Mouse (Mus musculus) testis, postnatal 10 days (tissue): ENCODE data around the gene Hamp2.
"Not testable (repeated sequence)": the region's sequence is repeated elsewhere in the genome, so short reads cannot be mapped to it uniquely, and the experiment has no call there.

Source experiments
- DNase-seq: peaks from one replicate; pipeline ENCODE4 v3.0.0; 2021; ENCODE audit warnings: low spot score

Gene Hamp2

GRCm38 (mm10) chr7:30924581-30924980 lies at the start of gene Hamp2:
TSS of gene Hamp2 (minus strand) at chr7:30924681.
- not testable (repeated sequence) for DNase-seq

GRCm38 (mm10) chr7:30973501-30974289 lies 49.2 kb upstream of the Hamp2 start, which contains the start of gene Fam187b:
TSS of gene Fam187b (plus strand) at chr7:30973790.
- peak; percentile 95 for DNase-seq

- DNase-seq, result no peak
Observed at GRCm38 (mm10) chr7:30973251-30973500, 48.7 kb upstream of the Hamp2 start, which contains the start of gene Lsr. TSS of gene Lsr (minus strand) at chr7:30973464.

GRCm38 (mm10) chr7:30972426-30973250 lies 48.2 kb upstream of the Hamp2 start:
- no peak for DNase-seq

- no peak for DNase-seq
Observed at GRCm38 (mm10) chr7:30971901-30972300, 47.4 kb upstream of the Hamp2 start.

- DNase-seq, result no peak
Observed at GRCm38 (mm10) chr7:30969174-30969573, 44.7 kb upstream of the Hamp2 start.

GRCm38 (mm10) chr7:30968611-30969010 lies 44.1 kb upstream of the Hamp2 start:
- DNase-seq, result peak; percentile 86

GRCm38 (mm10) chr7:30966657-30967056 lies 42.2 kb upstream of the Hamp2 start:
- DNase-seq, result no peak

GRCm38 (mm10) chr7:30965677-30966076 lies 41.2 kb upstream of the Hamp2 start:
- no peak for DNase-seq

- no peak for DNase-seq
Observed at GRCm38 (mm10) chr7:30964366-30964765, 39.9 kb upstream of the Hamp2 start.

- DNase-seq, result no peak
Observed at GRCm38 (mm10) chr7:30962862-30963261, 38.4 kb upstream of the Hamp2 start.

- no peak for DNase-seq
Observed at GRCm38 (mm10) chr7:30959786-30960349, 35.4 kb upstream of the Hamp2 start.

GRCm38 (mm10) chr7:30958866-30959487 lies 34.5 kb upstream of the Hamp2 start:
- DNase-seq, result no peak

- DNase-seq, result no peak
Observed at GRCm38 (mm10) chr7:30958109-30958865, 33.8 kb upstream of the Hamp2 start.

GRCm38 (mm10) chr7:30957367-30957783 lies 32.9 kb upstream of the Hamp2 start:
- DNase-seq, result peak; percentile 95

- DNase-seq, result peak; percentile 84
Observed at GRCm38 (mm10) chr7:30956756-30957366, 32.4 kb upstream of the Hamp2 start, which contains the start of gene Usf2. TSS of gene Usf2 (minus strand) at chr7:30956803.

- no peak for DNase-seq
Observed at GRCm38 (mm10) chr7:30956357-30956751, 31.9 kb upstream of the Hamp2 start.

- DNase-seq, result peak; percentile 96
Observed at GRCm38 (mm10) chr7:30955584-30956356, 31.3 kb upstream of the Hamp2 start.

- no peak for DNase-seq
Observed at GRCm38 (mm10) chr7:30954971-30955520, 30.6 kb upstream of the Hamp2 start.

GRCm38 (mm10) chr7:30954036-30954435 lies 29.6 kb upstream of the Hamp2 start:
- no peak for DNase-seq
